Mouse (Mus musculus): ENCODE measurements around the gene Rnf41.

Gene Rnf41

GRCm38 (mm10) chr10:128429052-128429451 lies 17.6 kb downstream of the Rnf41 start:
- DNase-seq (ENCODE audit: low spot score): no peak

GRCm38 (mm10) chr10:128429454-128429853 lies 18.0 kb downstream of the Rnf41 start:
- DNase-seq (ENCODE audit: low spot score): no peak

- no peak for DNase-seq (ENCODE audit: low spot score)
These were observed 22.0 kb downstream of the Rnf41 start for GRCm38 (mm10) chr10:128433417-128433816.

GRCm38 (mm10) chr10:128434681-128435080 lies 23.2 kb downstream of the Rnf41 start:
- DNase-seq (ENCODE audit: low spot score): no peak

- DNase-seq (ENCODE audit: low spot score): peak; percentile 84
These were observed 23.8 kb downstream of the Rnf41 start for GRCm38 (mm10) chr10:128435186-128435823.

- peak; percentile 68 for DNase-seq (ENCODE audit: low spot score)
These were observed 24.4 kb downstream of the Rnf41 start for GRCm38 (mm10) chr10:128435873-128436272.

GRCm38 (mm10) chr10:128436376-128436775 lies 24.9 kb downstream of the Rnf41 start:
- peak; percentile 94 for DNase-seq (ENCODE audit: low spot score)

- peak; percentile 56 for DNase-seq (ENCODE audit: low spot score)
These were observed 27.3 kb downstream of the Rnf41 start for GRCm38 (mm10) chr10:128438675-128439279.

- DNase-seq (ENCODE audit: low spot score): peak; percentile 86
These were observed 28.9 kb downstream of the Rnf41 start for GRCm38 (mm10) chr10:128440407-128440806.

GRCm38 (mm10) chr10:128441324-128442119 lies 30.1 kb downstream of the Rnf41 start:
- DNase-seq (ENCODE audit: low spot score): peak; percentile 76

- DNase-seq (ENCODE audit: low spot score): no peak
These were observed 31.3 kb downstream of the Rnf41 start for GRCm38 (mm10) chr10:128442718-128443117.

GRCm38 (mm10) chr10:128444354-128444753 lies 32.9 kb downstream of the Rnf41 start:
- no peak for DNase-seq (ENCODE audit: low spot score)

GRCm38 (mm10) chr10:128445407-128445806 lies 34.0 kb downstream of the Rnf41 start:
- DNase-seq (ENCODE audit: low spot score): no peak

GRCm38 (mm10) chr10:128451014-128451413 lies 39.6 kb downstream of the Rnf41 start:
- DNase-seq (ENCODE audit: low spot score): no peak

GRCm38 (mm10) chr10:128454471-128454870 lies 43.0 kb downstream of the Rnf41 start:
- DNase-seq (ENCODE audit: low spot score): no peak

GRCm38 (mm10) chr10:128455280-128455679 lies 43.8 kb downstream of the Rnf41 start:
- DNase-seq (ENCODE audit: low spot score): peak; percentile 96

GRCm38 (mm10) chr10:128457676-128458075 lies 46.2 kb downstream of the Rnf41 start:
- DNase-seq (ENCODE audit: low spot score): no peak

GRCm38 (mm10) chr10:128458348-128458718 lies 46.9 kb downstream of the Rnf41 start:
- peak; percentile 96 for DNase-seq (ENCODE audit: low spot score)

GRCm38 (mm10) chr10:128458719-128459408 lies 47.4 kb downstream of the Rnf41 start, which contains the start of gene Smarcc2:
Smarcc2 (plus strand) TSS chr10:128459248.
- peak; percentile 95 for DNase-seq (ENCODE audit: low spot score)

GRCm38 (mm10) chr10:128459409-128460269 lies 48.2 kb downstream of the Rnf41 start:
- peak; percentile 65 for DNase-seq (ENCODE audit: low spot score)

GRCm38 (mm10) chr10:128460270-128460630 lies 48.8 kb downstream of the Rnf41 start:
- no peak for DNase-seq (ENCODE audit: low spot score)

All from MN1 (cell line).